Mouse (Mus musculus) lung, embryonic 14.5 days (tissue): ENCODE measurements around the gene Dot1l. TPM values are rescaled to one million over a fixed set of nuclear protein-coding genes. Genes with fewer than 3 reads are reported as not detected.

Experiments used
- ATAC-seq: fragments of 200-750 bp; cut with Nextera tagmentation; 2 replicates; pipeline ENCODE4 v1.8.0; 2017; ENCODE audit warnings: mild to moderate bottlenecking, moderate TSS enrichment, moderate library complexity; ENCODE audit not compliant: insufficient read depth
- DNase-seq: peaks from one replicate; pipeline ENCODE4 v3.0.0-alpha.2; 2015
- H3K27ac ChIP-seq: fragments of 300-500 bp; sonication (generic); 2 replicates; pipeline ENCODE4 v1.5.1; 2014; ENCODE audit warnings: low read depth, mild to moderate bottlenecking, moderate library complexity
- H3K27me3 ChIP-seq: fragments of 300-500 bp; sonication (generic); 2 replicates; pipeline ENCODE4 v1.6.1; 2014; ENCODE audit warnings: low read length, control low read depth; ENCODE audit not compliant: insufficient read depth
- H3K36me3 ChIP-seq: fragments of 300-500 bp; sonication (generic); 2 replicates; pipeline ENCODE4 v1.6.1; 2014; ENCODE audit warnings: control low read depth; ENCODE audit not compliant: insufficient read depth
- H3K4me1 ChIP-seq: fragments of 300-500 bp; sonication (generic); 2 replicates; pipeline ENCODE4 v1.6.1; 2014; ENCODE audit warnings: antibody characterized with exemption, control low read depth; ENCODE audit not compliant: insufficient read depth
- H3K4me2 ChIP-seq: fragments of 300-500 bp; sonication (generic); 2 replicates; pipeline ENCODE4 v1.6.1; 2014; ENCODE audit warnings: mild to moderate bottlenecking
- H3K4me3 ChIP-seq: fragments of 300-500 bp; sonication (generic); 2 replicates; pipeline ENCODE4 v1.5.1; 2014; ENCODE audit warnings: low read depth, low read length
- H3K9ac ChIP-seq: fragments of 300-500 bp; sonication (generic); 2 replicates; pipeline ENCODE4 v1.6.1; 2014
- H3K9me3 ChIP-seq: fragments of 300-500 bp; sonication (generic); 2 replicates; pipeline ENCODE4 v1.6.1; 2016; ENCODE audit warnings: low read depth, low read length, control low read depth
- CTCF ChIP-seq: IDR thresholded peaks from 2 replicates; pipeline ENCODE4 v1.5.1; 2016; ENCODE audit warnings: antibody characterized with exemption, low read depth
- WGBS: fragments of 180-500 bp; shearing (Covaris S2); extraction: QIAGEN DNeasy Blood & Tissue Kit; methylation state at CpG from one replicate; pipeline ENCODE4 v1.1.7; 2014; 5-methylcytosine and 5-hydroxymethylcytosine counted together
- polyA plus RNA-seq: library from polyadenylated mRNA; unstranded; fragments of >200 nt; fragmentation: Nextera tagmentation; extraction: Ambion mirVana; gene quantifications from 2 replicates; pipeline ENCODE4 v1.2.1, GENCODE M21; 2014

The Dot1l gene
- polyA plus RNA-seq, 1 experiment from 2014 or later: 29.1 TPM

- peak; percentile 10; the same call in 1 of the 2 replicates for TF ChIP-seq CTCF
- Histone ChIP-seq H3K27ac (no peak overlapping the region), H3K9me3 (no peaks in the 10 kb centered on the region), H3K9ac (no peak overlapping the region), H3K4me3 (no peak overlapping the region), H3K4me2 (no peak overlapping the region), H3K27me3 (no peaks in the 10 kb centered on the region), H3K36me3 (peaks cover 25% of the 10 kb centered on the region), H3K4me1 (peaks cover 10% of the 10 kb centered on the region)
- no peak for DNase-seq
- 86% methylated on average over 1 of the region's 1 CpGs for WGBS
- no peak for ATAC-seq
These were observed 16.3 kb upstream of the Dot1l start for GRCm38 (mm10) chr10:80738657-80739056.

GRCm38 (mm10) chr10:80741146-80741545 lies 13.9 kb upstream of the Dot1l start:
- peaks cover 8% of the 10 kb centered on the region for H3K36me3 ChIP-seq
- peak overlapping the region; percentile 89 for H3K4me2 ChIP-seq
- peaks cover 10% of the 10 kb centered on the region for H3K4me1 ChIP-seq
- WGBS: 13% methylated on average over 5 of the region's 5 CpGs
- peak overlapping the region; percentile 95 for H3K9ac ChIP-seq
- no peak for TF ChIP-seq CTCF
- H3K27ac ChIP-seq: peak overlapping the region; percentile 72; the same call in 1 of the 2 replicates
- H3K4me3 ChIP-seq: peak overlapping the region; percentile 99
- no peaks in the 10 kb centered on the region for H3K9me3 ChIP-seq
- DNase-seq (peak; percentile 34), ATAC-seq (no peak)
- H3K27me3 ChIP-seq: no peaks in the 10 kb centered on the region

GRCm38 (mm10) chr10:80741634-80742179 lies 13.3 kb upstream of the Dot1l start:
- Histone ChIP-seq H3K4me1 (peaks cover 10% of the 10 kb centered on the region), H3K27ac (peak overlapping the region; percentile 72; the same call in 1 of the 2 replicates), H3K9me3 (no peaks in the 10 kb centered on the region), H3K36me3 (peaks cover 5% of the 10 kb centered on the region), H3K4me2 (peak overlapping the region; percentile 89), H3K9ac (peak overlapping the region; percentile 95), H3K4me3 (peak overlapping the region; percentile 99), H3K27me3 (no peaks in the 10 kb centered on the region)
- no peak for TF ChIP-seq CTCF
- under 1% methylated on average over 46 of the region's 46 CpGs for WGBS
- DNase-seq (no peak), ATAC-seq (peak; percentile 3; the same call in 1 of the 2 replicates)

GRCm38 (mm10) chr10:80742180-80742978 lies 12.6 kb upstream of the Dot1l start, which contains the start of gene Ap3d1:
Ap3d1 (minus strand) TSS chr10:80742264.
- ATAC-seq (peak; percentile 99), DNase-seq (peak; percentile 100)
- Histone ChIP-seq H3K9ac (peak within 1 kb of the TSS; percentile 95), H3K27me3 (no peaks in the 10 kb centered on the region), H3K27ac (peak within 1 kb of the TSS; percentile 72; the same call in 1 of the 2 replicates), H3K4me2 (peak within 1 kb of the TSS; percentile 89), H3K36me3 (no peaks in the 10 kb centered on the region), H3K9me3 (no peaks in the 10 kb centered on the region), H3K4me3 (peak within 1 kb of the TSS; percentile 99), H3K4me1 (peaks cover 10% of the 10 kb centered on the region)
- peak; percentile 37 for TF ChIP-seq CTCF
- under 1% methylated on average over 25 of the region's 25 CpGs for WGBS

- Histone ChIP-seq H3K4me2 (no peak overlapping the region), H3K9me3 (no peaks in the 10 kb centered on the region), H3K27ac (no peak overlapping the region), H3K4me1 (peaks cover 10% of the 10 kb centered on the region), H3K9ac (no peak overlapping the region), H3K4me3 (no peak overlapping the region), H3K36me3 (no peaks in the 10 kb centered on the region), H3K27me3 (no peaks in the 10 kb centered on the region)
- TF ChIP-seq CTCF: no peak
- DNase-seq (peak; percentile 63), ATAC-seq (no peak)
- 28% methylated on average over 5 of the region's 5 CpGs for WGBS
These were observed 10.7 kb upstream of the Dot1l start for GRCm38 (mm10) chr10:80744262-80744661.

- peak; percentile 97 for TF ChIP-seq CTCF
- H3K4me3 ChIP-seq: no peak overlapping the region
- H3K9me3 ChIP-seq: no peaks in the 10 kb centered on the region
- H3K27ac ChIP-seq: no peak overlapping the region
- no peak overlapping the region for H3K4me2 ChIP-seq
- no peak for ATAC-seq
- no peaks in the 10 kb centered on the region for H3K36me3 ChIP-seq
- H3K4me1 ChIP-seq: peaks cover 2% of the 10 kb centered on the region
- peak; percentile 81 for DNase-seq
- WGBS: 13% methylated on average over 3 of the region's 3 CpGs
- H3K27me3 ChIP-seq: no peaks in the 10 kb centered on the region
- no peak overlapping the region for H3K9ac ChIP-seq
These were observed 7.6 kb upstream of the Dot1l start for GRCm38 (mm10) chr10:80747410-80747809.

- ATAC-seq: no peak
- 4% methylated on average over 6 of the region's 6 CpGs for WGBS
- peak; percentile 96 for DNase-seq
- no peaks in the 10 kb centered on the region for H3K9me3 ChIP-seq
- TF ChIP-seq CTCF: no peak
- H3K4me1 ChIP-seq: peaks cover 3% of the 10 kb centered on the region; the same call in 1 of the 2 replicates
- H3K36me3 ChIP-seq: no peaks in the 10 kb centered on the region
- H3K27ac ChIP-seq: no peak overlapping the region
- H3K27me3 ChIP-seq: no peaks in the 10 kb centered on the region
- H3K4me2 ChIP-seq: no peak overlapping the region
- no peak overlapping the region for H3K4me3 ChIP-seq
- H3K9ac ChIP-seq: no peak overlapping the region
These were observed 6.4 kb upstream of the Dot1l start for GRCm38 (mm10) chr10:80748609-80749008.
